Mouse (Mus musculus): Measurements from ENCODE around the gene Shcbp1l.
"Not testable (repeated sequence)": the region's sequence is repeated elsewhere in the genome, so short reads cannot be mapped to it uniquely, and the experiment has no call there.

Shcbp1l gene

GRCm38 (mm10) chr1:153424770-153425584, at the start of gene Shcbp1l:
Gene Shcbp1l (plus strand): TSS chr1:153425162.
- DNase-seq, result peak; percentile 77 to 81

- no peak for DNase-seq
Measured at GRCm38 (mm10) chr1:153376446-153376845, 48.5 kb upstream of the Shcbp1l start.

DNA sequence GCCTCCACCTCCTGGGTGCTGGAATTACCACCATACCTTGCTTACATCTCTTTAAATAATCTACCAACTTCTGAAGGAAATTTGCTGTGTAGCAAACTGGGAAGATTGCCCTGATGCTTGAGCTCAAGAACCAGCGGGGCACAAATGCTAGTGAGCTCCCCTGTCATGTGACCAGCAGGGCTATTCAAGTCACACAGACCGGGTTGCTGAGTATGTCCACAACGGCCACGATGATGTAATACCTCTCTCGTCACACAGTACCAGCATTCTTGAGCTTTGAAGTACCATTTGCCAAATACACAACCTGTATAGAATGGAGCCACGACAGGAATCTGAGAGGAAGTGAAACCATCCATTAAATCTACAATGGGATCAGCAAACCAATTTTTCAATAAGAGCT, 46.4 kb upstream of the Shcbp1l start:
- DNase-seq, result no peak

GRCm38 (mm10) chr1:153379832-153380231, 45.1 kb upstream of the Shcbp1l start:
- DNase-seq, result no peak

GRCm38 (mm10) chr1:153380746-153381282, 44.1 kb upstream of the Shcbp1l start:
- DNase-seq, result no peak

GRCm38 (mm10) chr1:153385081-153385480, 39.9 kb upstream of the Shcbp1l start:
- DNase-seq, result no peak

GRCm38 (mm10) chr1:153385661-153386060, 39.3 kb upstream of the Shcbp1l start:
- not testable (repeated sequence) for DNase-seq

GRCm38 (mm10) chr1:153386271-153387069, 38.5 kb upstream of the Shcbp1l start:
- peak; percentile 77 to 79 for DNase-seq

- DNase-seq, result not testable (repeated sequence)
Measured at GRCm38 (mm10) chr1:153395706-153396105, 29.3 kb upstream of the Shcbp1l start.

DNA sequence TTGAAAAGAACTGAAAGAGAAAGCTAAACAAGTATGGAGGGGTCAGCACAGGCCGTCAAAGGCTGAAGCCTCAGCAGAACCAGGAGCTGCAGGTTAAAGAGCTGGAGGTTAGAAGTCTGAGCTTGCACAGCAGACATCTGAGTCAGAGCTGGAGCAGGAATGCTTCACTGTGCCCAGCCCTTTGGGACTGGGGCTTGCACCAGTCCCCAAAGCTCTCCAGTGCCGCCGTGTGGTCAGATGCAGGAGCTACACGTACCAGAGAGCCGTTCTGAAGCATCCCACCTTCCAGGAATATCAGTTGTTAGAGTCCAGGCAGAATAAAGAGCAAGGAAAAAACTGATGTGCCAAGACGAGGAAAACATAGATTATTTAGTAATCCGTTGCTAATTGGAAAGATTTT, 23.2 kb upstream of the Shcbp1l start:
- DNase-seq, result peak; percentile 65 to 68

GRCm38 (mm10) chr1:153407641-153408040, 17.3 kb upstream of the Shcbp1l start:
- not testable (repeated sequence) for DNase-seq

GRCm38 (mm10) chr1:153408296-153408695, 16.7 kb upstream of the Shcbp1l start:
- not testable (repeated sequence) for DNase-seq

GRCm38 (mm10) chr1:153410915-153411314, 14.0 kb upstream of the Shcbp1l start:
- DNase-seq, result not testable (repeated sequence)

DNA sequence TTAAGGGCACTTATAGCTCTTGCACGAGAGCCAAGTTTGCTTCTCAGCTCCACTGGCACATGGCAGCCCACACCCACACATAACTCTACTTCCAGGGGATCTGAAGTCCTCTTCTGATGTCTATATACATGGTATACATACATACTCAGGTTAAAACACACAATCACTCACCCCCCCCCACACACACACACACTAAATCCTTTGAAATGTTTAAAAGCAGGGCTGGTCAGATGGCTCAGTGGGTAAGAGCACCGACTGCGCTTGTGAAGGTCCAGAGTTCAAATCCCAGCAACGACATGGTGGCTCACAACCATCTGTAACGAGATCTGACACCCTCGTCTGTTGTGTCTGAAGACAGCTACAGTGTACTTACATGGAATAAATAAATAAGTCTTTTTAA, 13.2 kb upstream of the Shcbp1l start:
- no peak for DNase-seq

GRCm38 (mm10) chr1:153412663-153413396, 12.1 kb upstream of the Shcbp1l start:
- not testable (repeated sequence) for DNase-seq

GRCm38 (mm10) chr1:153413397-153414020, 11.5 kb upstream of the Shcbp1l start:
- not testable (repeated sequence) for DNase-seq

DNA sequence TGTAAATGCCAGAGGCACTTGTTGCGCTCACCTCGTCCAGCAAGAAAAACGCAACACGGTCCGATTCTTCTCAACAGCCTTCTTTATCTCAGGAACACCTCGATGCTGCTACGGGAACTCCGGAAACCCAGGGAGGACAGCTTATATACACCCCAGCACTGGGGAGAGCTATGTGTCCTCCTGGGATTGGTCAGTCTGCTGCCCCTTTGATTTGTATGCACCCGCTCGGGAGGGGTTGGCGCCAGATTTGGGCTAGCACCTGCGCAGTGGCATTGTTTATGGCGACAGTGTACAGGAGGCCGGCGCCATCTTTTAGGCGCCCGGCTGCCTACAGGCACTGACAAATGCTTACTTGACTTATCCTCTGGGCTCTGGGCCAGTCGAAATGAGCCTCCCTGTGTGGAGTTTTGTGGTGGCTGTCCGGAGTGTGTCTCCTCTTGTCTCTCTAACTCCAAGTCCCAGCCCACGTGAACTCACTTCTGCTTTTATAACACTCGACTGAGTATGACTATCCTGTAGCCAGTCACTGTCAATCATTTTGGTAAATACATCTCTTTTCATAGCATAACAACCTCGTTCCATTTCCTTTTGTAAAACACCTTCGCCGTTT, 10.7 kb upstream of the Shcbp1l start:
- peak; percentile 19 to 22 for DNase-seq

DNA sequence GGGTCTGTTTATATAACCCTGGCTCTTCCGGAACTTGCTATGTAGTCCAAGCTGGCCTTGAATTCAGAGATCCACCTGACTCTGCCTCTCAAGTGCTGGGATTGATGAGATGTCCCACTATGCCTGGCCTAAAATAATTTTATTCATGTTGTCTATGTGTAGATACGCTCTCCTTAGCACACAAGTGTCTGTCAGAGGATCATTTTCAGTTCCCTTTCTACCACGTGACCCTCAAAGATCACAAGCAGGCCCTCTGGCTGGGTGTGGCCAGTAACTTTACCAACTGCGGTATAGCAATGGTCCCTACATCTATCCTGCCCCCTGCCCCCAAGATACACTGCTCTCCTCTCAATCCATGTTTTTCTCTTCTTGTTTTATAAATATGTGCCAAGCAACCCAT, 10.0 kb upstream of the Shcbp1l start:
- DNase-seq, result no peak

DNA sequence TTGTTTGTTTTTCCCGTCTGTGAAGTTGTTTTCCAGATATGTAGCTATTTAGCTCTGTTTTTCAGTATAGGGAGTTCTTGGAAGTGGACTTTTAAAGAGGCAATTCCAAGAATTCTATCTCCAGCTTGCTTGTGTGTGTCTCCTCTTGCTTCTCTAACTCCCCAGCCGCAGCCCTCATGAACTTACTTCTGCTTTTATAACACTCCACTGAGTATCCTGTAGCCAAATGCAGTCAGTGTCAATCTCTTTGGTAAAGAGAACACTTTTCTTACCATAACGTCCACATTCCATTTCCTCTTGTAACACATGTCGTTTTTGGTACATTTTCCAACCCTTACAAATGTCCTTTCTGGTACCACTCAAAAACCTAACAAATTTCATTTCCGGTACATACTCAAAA, 9.2 kb upstream of the Shcbp1l start:
- DNase-seq, result not testable (repeated sequence)

DNA sequence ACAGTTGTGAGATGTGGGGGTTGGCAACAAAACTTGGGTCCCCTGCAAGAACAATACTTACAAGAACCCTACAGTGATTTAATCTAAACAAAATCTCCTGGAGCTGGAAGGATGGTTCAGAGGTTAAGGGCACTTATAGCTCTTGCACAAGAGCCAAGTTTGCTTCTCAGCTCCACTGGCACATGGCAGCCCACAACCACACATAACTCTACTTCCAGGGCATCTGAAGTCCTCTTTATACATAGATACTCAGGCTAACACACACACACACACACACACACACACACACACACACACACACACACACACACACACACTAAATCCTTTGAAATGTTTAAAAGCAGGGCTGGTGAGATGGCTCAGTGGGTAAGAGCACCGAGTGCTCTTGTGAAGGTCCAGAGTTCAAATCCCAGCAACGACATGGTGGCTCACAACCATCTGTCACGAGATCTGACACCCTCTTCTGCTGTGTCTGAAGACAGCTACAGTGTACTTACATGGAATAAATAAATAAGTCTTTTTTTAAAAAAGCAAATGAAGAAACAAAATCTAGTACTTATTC, 8.6 kb upstream of the Shcbp1l start:
- DNase-seq, result not testable (repeated sequence)

GRCm38 (mm10) chr1:153417805-153418204, 7.2 kb upstream of the Shcbp1l start:
- not testable (repeated sequence) for DNase-seq

Measured in cerebellum, adult 18-20 months (tissue).